12 mouse cellular contexts compared by ENCODE assay signal in the genomic region with DNA sequence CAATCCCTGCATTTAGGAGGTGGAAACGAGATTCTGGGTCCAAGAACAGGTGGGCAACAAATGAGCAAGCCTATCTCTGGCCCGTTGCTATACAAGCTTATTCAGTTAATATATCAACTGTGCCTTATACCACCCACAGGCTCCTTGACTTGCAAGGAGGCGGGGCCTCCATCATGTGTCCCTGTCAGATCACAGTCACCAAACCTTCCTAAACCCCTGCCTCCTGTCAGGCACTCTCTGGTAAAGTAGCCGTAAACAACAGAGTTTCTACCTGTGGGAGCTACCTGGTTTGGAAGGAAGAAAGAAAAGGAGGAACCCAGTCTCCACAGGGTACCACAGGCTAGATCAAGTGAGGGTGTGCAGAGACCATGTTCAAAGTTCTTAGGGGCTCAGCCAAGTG.
DNase-seq lines count a peak whose midpoint lies in the region; ATAC-seq and TF ChIP-seq lines count a peak whose summit lies in the region.
"Had no signal": no experiment of that assay in that cellular context is flagged by ENCODE, and none has a peak within 500 bp of the region (broad histone marks: within the 10 kb centered on the region; RNA-seq: fewer than 3 reads in every experiment).

No protein-coding gene starts in this region.

- no peak overlapping the region for H3K4me3 ChIP-seq in hindbrain, embryonic 10.5 days
- no peak overlapping the region for H3K4me3 ChIP-seq in hindbrain, embryonic 12.5 days
- no peak overlapping the region for H3K4me3 ChIP-seq in intestine, embryonic 15.5 days (replicated peaks)
- H3K4me3 ChIP-seq in small intestine, adult 2 months (ENCODE audit: low read depth, low read length), result no peak overlapping the region
- H3K4me3 ChIP-seq in midbrain, embryonic 15.5 days, result no peak overlapping the region
- H3K4me3 ChIP-seq: embryonic facial prominence, embryonic 12.5 days; limb, embryonic 12.5 days had no signal

- no peak for TF ChIP-seq CTCF in small intestine, adult 2 months (IDR thresholded peaks at IDR 0.05; ENCODE audit: extremely low read depth, insufficient read length, insufficient replicate concordance, low read depth, low read length)

- H3K4me1 ChIP-seq in hindbrain, embryonic 10.5 days (replicated peaks), result peaks cover 99% of the 10 kb centered on the region
- peaks cover 67% of the 10 kb centered on the region for H3K4me1 ChIP-seq in hindbrain, embryonic 12.5 days
- peaks cover 12% of the 10 kb centered on the region; the same call in 1 of the 2 replicates for H3K4me1 ChIP-seq in intestine, embryonic 15.5 days (replicated peaks)
- peaks cover 28% of the 10 kb centered on the region for H3K4me1 ChIP-seq in small intestine, adult 2 months (ENCODE audit: control insufficient read depth, insufficient read depth, insufficient read length, low read length)
- H3K4me1 ChIP-seq in midbrain, embryonic 15.5 days, result peaks cover 23% of the 10 kb centered on the region

- 77% methylated on average over 4 of the region's 4 CpGs for WGBS in hindbrain, embryonic 10.5 days
- 68% methylated on average over 4 of the region's 4 CpGs for WGBS in hindbrain, embryonic 12.5 days
- 72% methylated on average over 4 of the region's 4 CpGs for WGBS in intestine, embryonic 15.5 days
- 73% methylated on average over 4 of the region's 4 CpGs for WGBS in small intestine, adult 2 months
- WGBS in midbrain, embryonic 15.5 days, result 76% methylated on average over 4 of the region's 4 CpGs

- DNase-seq in hindbrain, embryonic 10.5 days (ENCODE audit: low spot score), result no peak
- DNase-seq in right cerebral cortex, postnatal 36 days (ENCODE audit: low spot score in 2 of 2), result no peak
- DNase-seq: cerebellum, adult 8-10 months; heart, adult 18-20 months had no signal

- H3K36me3 ChIP-seq in hindbrain, embryonic 10.5 days, result peaks cover 14% of the 10 kb centered on the region; the same call in 1 of the 2 replicates
- H3K36me3 ChIP-seq in hindbrain, embryonic 12.5 days, result no peaks in the 10 kb centered on the region
- no peaks in the 10 kb centered on the region for H3K36me3 ChIP-seq in intestine, embryonic 15.5 days
- H3K36me3 ChIP-seq in small intestine, adult 2 months (ENCODE audit: control insufficient read depth, insufficient read depth, low read length), result no peaks in the 10 kb centered on the region
- no peaks in the 10 kb centered on the region for H3K36me3 ChIP-seq in midbrain, embryonic 15.5 days (replicated peaks)
- H3K36me3 ChIP-seq: limb, embryonic 12.5 days had no signal

- no peak overlapping the region for H3K4me2 ChIP-seq in hindbrain, embryonic 12.5 days (replicated peaks)
- no peak overlapping the region for H3K4me2 ChIP-seq in intestine, embryonic 15.5 days (replicated peaks)
- no peak overlapping the region for H3K4me2 ChIP-seq in midbrain, embryonic 15.5 days
- H3K4me2 ChIP-seq: embryonic facial prominence, embryonic 12.5 days; limb, embryonic 12.5 days had no signal

- no peak for ATAC-seq in hindbrain, embryonic 12.5 days (ENCODE audit: low FRiP score)
- ATAC-seq in CD4-positive, CD25-positive, alpha-beta regulatory T cell, adult 4 months, result peak; percentile 17
- ATAC-seq in intestine, embryonic 15.5 days, result 0 out of 2 replicates have a peak, but pooled peaks have one; percentile 14
- no peak for ATAC-seq in midbrain, embryonic 15.5 days (replicated peaks)

- no peak for TF ChIP-seq POLR2A in small intestine, adult 2 months (IDR thresholded peaks at IDR 0.05; ENCODE audit: low read depth, low read length)

- no peaks in the 10 kb centered on the region for H3K9me3 ChIP-seq in hindbrain, embryonic 10.5 days
- H3K9me3 ChIP-seq in hindbrain, embryonic 12.5 days (replicated peaks), result no peaks in the 10 kb centered on the region
- H3K9me3 ChIP-seq in intestine, embryonic 15.5 days, result no peaks in the 10 kb centered on the region
- no peaks in the 10 kb centered on the region for H3K9me3 ChIP-seq in midbrain, embryonic 15.5 days
- H3K9me3 ChIP-seq: embryonic facial prominence, embryonic 12.5 days; limb, embryonic 12.5 days had no signal

- no peak overlapping the region for H3K9ac ChIP-seq in hindbrain, embryonic 12.5 days
- H3K9ac ChIP-seq in intestine, embryonic 15.5 days, result no peak overlapping the region
- no peak overlapping the region for H3K9ac ChIP-seq in midbrain, embryonic 15.5 days
- H3K9ac ChIP-seq: embryonic facial prominence, embryonic 12.5 days; limb, embryonic 12.5 days had no signal

- H3K27me3 ChIP-seq in hindbrain, embryonic 10.5 days (ENCODE audit: insufficient read depth, poor library complexity, severe bottlenecking), result no peaks in the 10 kb centered on the region
- H3K27me3 ChIP-seq in hindbrain, embryonic 12.5 days, result no peaks in the 10 kb centered on the region
- H3K27me3 ChIP-seq in intestine, embryonic 15.5 days (replicated peaks), result no peaks in the 10 kb centered on the region
- no peaks in the 10 kb centered on the region for H3K27me3 ChIP-seq in small intestine, adult 2 months (ENCODE audit: control insufficient read depth, insufficient read depth, low read length)
- H3K27me3 ChIP-seq in midbrain, embryonic 15.5 days (replicated peaks), result no peaks in the 10 kb centered on the region
- H3K27me3 ChIP-seq: CH12.LX; embryonic facial prominence, embryonic 12.5 days; limb, embryonic 12.5 days had no signal

- peak overlapping the region; percentile 66; the same call in 1 of the 2 replicates for H3K27ac ChIP-seq in hindbrain, embryonic 10.5 days
- no peak overlapping the region for H3K27ac ChIP-seq in hindbrain, embryonic 12.5 days
- peak overlapping the region; percentile 54 for H3K27ac ChIP-seq in intestine, embryonic 15.5 days
- H3K27ac ChIP-seq in small intestine, adult 2 months (ENCODE audit: insufficient read depth, low read depth, low read length), result peak overlapping the region; percentile 25
- H3K27ac ChIP-seq in midbrain, embryonic 15.5 days, result no peak overlapping the region
- H3K27ac ChIP-seq: embryonic facial prominence, embryonic 12.5 days; limb, embryonic 12.5 days had no signal

Comparison
In these comparisons a context has a peak if more than half of its experiments do, and no peak if none do; other contexts are left out.
1. H3K27ac ChIP-seq: peak in hindbrain, embryonic 10.5 days (single experiment), intestine, embryonic 15.5 days (single experiment) and small intestine, adult 2 months (single experiment); none in hindbrain, embryonic 12.5 days (single experiment) and midbrain, embryonic 15.5 days (single experiment).
2. ATAC-seq: peak in CD4-positive, CD25-positive, alpha-beta regulatory T cell, adult 4 months (single experiment) and intestine, embryonic 15.5 days (single experiment); none in hindbrain, embryonic 12.5 days (single experiment) and midbrain, embryonic 15.5 days (single experiment).